Mouse (Mus musculus) c-Kit-positive CD71-positive TER-119-negative erythroid progenitor cells, embryonic 14.5 days (primary cell): ENCODE measurements around the gene Gm29776.
A peak's percentile ranks its signal among the peaks of the same experiment; 100 is the strongest.

ENCODE experiments used
- DNase-seq: peaks from one replicate; pipeline ENCODE4 v3.0.0-alpha.2; 2013; ENCODE audit warnings: low read depth

Gene Gm29776

DNA sequence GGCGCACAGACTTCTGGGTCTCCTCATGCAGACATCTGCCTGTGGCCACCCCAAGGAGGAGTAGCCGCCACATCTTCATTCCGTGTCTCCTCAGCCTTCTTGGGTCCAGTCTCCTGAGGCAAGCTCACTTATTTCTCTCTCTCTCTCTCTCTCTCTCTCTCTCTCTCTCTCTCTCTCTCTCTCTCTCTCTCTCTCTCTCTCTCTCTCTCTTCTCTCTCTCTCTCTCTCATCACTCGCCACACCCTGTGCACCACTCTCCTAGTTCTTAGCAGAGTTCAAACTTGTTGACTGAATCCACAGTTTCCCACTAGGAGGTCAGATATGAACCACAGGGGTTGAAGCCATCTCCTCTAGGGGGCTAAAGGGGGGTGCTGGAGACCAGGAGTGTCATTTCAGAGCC lies at the start of gene Gm29776:
Gene Gm29776 (minus strand): TSS at position 101 of the 400 bp plus-strand sequence.
- DNase-seq, result no peak

DNA sequence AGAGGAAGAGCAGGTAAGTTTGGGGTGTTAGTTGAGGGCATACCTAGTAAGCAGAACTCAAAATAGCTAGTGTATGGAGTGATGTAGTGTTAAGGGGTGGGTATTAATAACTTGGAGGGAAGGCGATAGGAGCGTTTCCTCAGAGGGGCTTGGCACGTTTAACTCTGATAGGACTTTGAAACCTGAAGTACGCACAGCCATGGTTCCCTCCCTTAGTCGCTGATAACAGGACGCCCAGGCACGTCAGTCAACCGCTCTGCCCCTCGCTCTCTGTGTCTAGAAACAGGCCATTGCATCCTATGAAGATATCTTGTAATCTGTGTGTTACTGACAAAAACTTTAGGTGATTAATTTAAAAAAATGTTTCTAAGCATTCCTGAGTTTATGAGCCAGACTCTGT lies 47.4 kb upstream of the Gm29776 start:
- peak; percentile 39 for DNase-seq

DNA sequence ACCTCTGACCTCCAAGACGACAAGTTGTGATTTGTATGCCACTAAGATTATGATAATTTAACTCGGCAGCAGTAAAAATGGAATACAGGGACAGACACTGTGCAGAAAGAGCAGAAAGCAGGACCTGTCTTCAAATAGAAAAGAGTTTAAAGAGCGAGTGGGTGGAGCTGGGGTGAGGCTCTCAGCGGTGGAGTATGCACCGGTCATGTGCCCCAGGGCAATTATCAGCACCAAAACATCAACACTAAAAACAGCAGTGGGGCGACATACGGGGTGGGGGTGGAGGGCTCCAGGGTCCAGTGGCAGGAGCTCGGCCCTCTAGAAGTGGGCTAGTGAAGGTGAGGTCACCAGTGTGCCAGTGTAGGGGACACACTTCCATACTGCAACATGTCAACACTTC lies 45.8 kb upstream of the Gm29776 start:
- no peak for DNase-seq

DNA sequence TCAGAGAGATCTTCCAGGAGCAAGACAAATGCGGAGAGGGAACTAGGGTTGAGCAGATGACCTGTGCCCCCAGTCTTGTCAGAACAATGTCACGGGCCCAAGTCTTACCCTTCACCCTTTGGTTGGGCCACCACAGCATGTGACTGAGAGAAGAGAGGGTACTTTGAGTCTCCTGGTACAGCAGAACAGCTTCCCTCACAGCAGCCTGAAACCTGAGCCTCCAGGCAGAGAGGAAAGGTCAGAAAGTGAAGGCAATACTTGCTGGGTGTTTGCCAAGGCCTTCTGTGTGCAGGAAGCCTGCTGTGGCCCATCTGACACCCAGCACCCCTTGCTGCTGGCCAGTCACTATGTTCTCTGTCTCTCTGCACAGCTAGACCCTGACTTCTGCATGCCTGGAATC lies 43.7 kb upstream of the Gm29776 start:
- DNase-seq, result no peak

DNA sequence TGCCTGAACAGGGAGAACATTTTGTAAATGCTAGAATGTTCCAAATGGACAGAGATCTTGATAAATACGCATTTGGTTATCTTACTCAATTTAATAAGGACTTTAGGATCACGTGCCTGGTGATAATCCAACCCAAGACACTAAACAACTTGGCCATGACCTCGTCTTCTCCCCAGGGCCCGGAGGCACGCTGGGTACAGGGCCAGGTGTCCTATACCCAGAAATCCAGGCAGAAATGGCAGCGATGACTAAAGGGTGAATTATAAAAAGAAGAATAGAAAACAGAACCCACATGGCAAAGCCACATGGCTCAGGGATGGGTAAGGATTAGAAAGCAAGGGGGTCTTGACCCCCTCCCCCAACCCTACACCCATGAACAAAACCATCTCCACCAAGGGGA lies 43.1 kb upstream of the Gm29776 start:
- DNase-seq, result no peak

DNA sequence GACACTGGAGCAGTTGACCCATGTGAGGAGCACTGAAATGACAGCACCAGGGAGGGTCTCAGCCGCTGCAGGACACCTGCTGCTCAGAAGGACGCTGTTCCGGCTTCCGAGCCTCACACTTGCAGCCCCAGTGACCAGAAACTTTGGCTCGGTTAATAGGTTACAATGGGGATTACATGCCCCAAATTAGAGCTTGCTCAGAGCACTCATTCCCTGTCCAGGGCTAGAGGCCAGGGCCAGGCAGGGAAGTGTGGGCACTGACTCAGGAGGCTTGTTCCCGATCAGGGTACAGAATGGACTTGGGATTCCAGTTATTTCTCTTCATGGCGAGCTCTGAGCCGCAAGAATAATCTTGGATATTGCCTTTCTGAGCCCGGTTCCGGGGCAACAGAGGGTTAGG lies 39.0 kb upstream of the Gm29776 start:
- no peak for DNase-seq

DNA sequence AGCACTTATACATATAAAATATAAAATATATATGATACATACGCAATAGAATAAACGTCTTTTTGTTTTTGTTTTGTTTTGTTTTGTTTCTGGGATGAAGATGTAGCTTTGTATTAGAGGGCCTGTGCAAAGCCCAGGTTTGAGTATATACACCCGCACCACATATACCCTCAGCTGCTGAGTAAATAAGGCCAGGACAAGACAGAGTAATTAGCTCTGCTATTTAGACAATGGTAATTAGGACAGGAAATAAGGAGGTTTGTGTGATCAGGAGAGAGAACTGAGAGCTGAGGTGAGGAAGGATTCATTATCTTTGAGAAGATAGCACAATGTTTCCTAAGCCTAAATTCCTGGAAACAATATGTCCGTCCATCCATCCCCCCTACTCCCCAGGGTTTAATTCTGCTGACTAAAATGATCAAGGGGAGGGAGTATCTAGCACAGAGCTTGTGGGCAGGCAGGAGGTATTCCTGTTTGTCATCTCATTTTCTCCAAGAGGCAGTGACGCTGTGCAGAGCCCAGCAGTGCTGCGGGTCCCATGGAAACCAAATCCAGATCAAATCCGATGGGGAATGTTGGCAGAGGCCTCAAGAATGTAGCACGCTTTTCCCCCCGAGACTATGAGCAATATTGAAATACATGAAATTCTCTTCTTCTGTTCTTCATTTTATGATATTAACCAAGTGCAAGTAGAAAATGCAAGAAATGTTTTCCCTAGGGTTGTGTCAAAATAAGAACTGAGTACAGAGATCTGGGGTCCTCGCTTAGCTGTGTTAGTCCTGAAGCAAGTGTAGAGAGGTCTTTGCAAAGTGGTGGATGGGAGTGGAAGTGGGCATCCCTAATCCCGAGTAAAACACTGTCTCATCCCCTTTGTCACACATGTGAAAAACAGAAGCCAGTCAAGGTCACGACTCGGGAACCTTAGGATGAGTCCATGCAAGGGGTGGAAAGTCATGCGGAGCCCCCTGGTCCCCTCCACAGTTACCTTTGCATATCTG lies 38.2 kb upstream of the Gm29776 start:
- DNase-seq, result no peak

DNA sequence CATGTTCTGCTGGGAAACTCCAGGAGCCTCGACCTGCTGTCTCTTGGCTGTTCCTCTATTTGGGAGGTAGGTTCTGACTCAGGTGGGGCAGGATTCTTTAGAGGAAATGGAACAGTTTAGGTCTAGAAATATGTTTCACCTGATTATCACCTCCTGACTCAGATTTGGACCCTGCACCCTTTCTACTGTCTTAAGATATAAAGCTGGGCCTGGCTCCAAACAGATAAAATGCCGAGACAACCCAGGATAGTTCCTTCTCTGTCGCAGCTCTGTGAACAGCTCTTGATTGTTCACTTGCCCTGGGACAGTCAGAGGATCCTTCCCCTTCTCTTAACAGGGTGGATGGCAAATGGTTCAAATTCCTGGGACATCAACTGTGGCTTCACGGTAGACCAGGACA lies 36.6 kb upstream of the Gm29776 start:
- DNase-seq, result no peak

DNA sequence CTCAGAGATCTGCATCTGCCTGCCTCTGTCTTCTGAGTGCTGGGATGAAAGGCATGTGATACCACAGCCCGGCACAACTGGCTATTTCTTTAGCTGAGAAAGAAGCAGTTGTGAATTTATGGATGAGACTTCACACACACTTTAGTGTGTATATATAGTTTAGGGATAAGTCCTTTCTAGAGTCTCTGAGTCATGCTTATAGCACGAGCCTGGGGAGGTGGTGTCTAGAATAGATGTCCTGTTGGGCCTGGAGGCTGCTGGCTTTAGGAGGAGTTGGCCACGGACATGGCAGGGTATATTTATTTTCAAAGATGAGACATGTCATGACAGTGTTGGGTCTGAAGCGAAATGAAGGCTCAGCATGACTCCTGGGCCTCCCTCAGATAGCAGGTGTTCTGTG lies 35.4 kb upstream of the Gm29776 start:
- DNase-seq, result no peak

DNA sequence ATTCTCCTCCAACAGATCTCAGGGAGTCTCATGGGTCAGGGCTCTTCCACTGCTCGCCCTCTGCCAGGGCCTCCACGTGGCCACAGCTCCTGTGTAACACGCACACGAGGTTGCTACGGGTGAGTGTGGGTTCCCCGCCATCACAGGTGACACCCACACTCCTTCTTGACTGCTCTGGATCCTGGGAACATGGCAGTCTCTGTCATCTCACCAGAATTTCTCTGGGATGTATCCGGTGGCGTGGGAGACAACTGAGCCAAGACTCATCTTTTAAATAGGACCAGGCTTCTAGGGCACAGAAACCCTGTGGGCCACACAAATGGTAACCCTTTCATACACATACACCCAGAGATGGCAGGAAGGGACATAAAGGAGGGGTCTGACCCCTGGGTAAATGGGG lies 33.6 kb upstream of the Gm29776 start:
- no peak for DNase-seq

DNA sequence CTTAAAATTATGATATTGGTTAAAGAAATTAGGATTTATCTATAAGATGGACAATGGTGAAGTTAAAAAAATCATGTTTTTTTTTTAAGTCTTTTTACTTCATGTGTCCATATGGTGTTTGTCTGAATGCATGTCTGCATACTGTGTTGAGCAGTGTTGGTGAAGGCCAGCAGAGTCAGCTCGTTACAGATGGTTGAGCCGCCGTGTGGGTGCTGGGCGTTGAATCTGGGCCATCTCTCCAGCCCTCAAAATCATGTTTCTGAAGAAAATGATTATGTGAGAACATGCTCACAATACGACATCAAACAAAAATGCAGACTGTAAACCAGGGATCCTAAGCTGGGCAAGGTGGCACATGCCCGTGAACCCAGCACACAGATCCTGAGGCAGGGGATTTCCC lies 31.7 kb upstream of the Gm29776 start:
- DNase-seq, result no peak

DNA sequence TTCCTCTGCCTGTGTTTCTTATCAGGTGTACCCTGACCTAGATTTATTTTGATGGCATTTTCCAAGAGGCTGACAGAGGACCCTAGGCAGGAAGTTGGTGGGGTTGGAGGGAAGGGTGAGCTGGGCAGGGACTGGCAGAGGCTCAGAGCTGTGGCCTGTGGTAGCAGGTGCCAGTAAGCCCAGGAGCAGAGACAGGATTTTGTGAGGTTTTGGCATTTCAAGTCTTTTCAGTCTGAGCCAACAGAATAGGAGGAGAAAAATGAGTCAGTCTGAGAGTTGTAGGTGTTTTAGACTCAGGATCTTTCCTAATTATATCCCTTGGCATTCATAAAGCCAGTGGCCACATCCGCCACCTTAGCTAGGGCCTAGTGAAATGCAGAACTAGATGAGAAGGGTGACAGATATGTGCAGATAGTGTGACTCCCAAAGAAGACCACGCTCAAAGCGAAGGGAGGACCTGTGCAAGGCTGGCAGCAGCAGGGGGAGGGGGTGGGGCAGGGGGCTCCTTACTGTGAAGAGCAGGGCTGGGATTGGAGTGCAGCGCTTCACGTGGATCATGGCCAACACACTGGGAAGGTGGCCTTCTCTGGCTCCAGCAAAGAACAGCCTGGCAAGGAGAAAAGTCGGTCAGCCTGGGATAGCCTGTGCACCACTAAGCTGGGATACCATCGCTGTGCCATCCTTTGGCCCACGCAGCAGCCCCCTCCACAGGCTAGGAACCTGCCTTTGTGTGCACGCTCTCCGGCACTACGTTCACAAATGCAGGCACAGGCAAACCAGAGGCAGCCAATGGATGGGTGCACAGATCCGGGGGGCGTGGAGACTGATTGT lies 30.4 kb upstream of the Gm29776 start:
- DNase-seq, result no peak

DNA sequence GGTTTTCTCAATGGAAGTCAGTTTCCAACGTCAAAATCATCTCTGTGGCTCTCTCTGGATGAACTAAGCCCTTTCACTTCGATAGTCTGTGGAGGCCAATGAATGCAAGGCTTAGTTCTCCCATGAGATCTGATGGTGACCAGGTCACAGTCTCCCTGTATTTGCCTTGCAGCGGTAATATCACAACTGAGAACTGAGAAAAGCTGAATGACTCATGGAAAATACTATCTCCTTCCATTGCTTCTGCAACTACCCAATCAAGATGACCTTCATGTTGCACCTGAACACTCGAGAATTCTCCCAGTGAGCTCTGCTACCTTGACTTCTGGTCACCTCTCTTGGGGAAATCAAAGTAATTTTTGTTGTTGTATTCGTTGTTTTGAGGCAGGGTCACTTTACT lies 28.9 kb upstream of the Gm29776 start:
- no peak for DNase-seq

DNA sequence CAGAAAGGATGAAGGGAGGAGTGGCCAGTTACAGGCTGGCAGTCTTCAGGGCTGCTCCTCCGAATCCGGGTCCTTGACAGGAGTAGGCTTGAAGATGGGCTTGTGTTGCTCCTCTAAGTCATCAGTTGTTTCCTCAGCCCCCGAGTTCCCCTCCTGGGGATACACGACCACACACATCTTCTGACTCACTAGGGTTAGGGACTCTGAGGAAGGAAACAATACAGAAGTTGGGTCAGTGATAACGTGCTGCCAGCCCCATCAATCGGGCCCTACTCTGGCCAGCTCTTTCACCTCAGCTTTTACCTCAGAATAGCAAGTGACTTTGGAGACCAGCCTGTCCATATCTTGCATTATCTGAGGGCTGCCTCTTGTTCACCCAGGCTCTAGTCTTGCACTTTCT lies 25.4 kb upstream of the Gm29776 start:
- no peak for DNase-seq

DNA sequence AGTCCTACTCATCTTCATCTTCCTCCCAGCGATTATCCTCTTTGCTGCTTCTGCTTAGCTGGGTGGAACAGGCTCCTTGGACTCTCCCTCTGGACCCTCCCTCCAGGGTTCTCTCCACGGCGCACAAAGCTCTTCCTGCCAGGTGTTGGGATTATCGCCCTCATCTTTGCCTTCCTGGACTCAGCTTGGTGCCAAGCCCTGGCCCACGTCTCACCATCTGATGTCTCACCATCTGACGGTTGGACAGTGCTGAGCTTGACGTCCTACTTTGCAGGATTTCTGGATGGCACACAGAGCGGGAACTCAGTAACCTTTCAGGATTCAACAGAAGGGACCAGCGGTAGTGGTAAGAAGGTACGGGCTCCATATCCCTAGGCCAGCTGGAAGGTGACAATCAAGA lies 23.1 kb upstream of the Gm29776 start:
- DNase-seq, result no peak

DNA sequence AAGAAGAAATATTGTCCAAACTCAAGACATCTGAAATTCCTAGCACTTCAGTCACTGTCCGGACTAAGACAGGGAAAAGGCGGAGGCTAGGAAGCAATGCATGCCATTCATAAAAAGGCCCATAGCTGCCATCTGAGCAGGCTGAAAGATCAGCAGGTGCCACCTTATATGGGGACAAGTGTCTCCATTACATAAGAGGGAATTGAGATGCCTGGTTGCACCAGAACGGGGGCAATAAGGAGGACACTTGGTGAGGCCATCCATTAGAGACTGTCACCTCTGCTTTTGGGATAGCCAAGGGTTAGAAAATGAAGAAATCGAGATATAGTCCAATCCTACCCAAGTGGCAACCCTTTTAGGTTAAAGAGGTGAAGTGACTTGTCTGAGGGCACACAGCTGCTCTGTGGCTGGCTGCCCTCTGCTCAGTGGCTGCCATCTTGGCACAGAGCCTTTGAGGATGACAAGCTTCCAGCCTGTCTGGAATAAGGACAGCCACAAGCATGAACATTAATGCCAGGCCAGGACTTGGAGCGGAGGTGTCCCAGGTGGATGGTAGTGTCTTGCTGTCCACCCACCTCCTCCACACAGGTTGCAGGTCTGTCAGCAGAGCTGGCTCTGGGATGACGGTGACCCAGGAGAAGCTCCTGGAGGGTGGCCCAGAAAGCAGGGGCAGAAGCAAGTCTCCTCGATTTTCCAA lies 22.2 kb upstream of the Gm29776 start:
- DNase-seq, result no peak

DNA sequence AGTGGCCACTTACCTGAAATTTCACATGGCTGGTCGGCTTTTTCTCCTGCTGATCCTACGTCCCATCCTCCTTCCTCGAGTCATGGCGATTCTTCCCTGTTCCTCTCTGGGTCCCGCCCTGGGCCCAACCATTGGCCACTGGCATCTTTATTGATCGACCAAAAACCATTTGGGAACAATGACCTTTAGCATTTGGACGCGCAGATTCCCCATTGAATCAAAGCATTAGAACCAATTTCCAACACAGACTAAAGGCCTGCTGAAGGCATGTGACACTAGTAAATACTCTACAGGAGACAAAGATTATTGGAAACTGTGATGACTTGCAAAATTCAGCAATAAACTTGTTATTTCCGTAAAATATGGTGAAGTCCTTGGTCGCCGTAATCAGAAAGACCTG lies 21.4 kb upstream of the Gm29776 start:
- DNase-seq, result no peak

DNA sequence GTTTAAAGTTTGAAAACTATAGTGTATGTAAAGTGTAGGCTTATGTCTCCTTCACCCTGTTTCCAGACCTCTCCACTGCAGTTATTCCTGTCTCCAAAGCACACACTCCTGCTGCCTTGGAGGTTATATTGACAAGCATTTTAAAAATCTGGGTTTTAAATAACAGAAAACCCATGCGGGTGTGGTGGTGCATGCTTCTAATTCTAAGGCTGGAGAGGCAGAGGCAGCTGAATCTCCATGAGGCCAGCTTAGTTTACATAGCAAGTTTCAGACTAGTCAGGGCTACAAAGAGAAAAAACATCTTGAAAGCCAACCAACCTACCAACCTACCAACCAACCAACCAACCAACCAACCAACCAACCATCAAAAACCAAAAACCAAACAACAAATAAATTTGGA lies 16.8 kb upstream of the Gm29776 start:
- DNase-seq, result no peak

DNA sequence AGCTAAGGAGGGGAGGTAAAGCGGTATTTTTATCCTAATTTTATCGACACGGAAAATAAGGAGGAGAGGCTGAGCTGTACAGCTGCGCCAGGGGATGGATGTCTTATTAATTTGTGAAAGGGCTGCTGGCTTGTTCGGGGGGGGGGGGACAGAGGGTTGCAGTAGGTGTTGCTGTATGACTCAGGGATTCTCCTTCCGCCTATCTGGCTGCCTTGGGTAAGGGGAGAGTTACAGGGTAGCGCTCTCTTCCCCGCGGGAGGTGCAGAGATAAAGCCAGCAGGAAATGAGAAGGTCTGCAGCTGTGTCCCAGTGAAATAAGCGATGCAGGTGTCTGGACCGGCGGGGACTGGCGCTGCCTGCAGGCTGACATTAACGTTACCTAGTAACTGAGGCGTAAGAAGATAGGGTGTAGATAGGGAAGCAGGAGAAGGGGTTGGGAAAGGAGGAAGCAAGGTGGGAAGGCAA lies 16.0 kb upstream of the Gm29776 start:
- DNase-seq, result no peak

DNA sequence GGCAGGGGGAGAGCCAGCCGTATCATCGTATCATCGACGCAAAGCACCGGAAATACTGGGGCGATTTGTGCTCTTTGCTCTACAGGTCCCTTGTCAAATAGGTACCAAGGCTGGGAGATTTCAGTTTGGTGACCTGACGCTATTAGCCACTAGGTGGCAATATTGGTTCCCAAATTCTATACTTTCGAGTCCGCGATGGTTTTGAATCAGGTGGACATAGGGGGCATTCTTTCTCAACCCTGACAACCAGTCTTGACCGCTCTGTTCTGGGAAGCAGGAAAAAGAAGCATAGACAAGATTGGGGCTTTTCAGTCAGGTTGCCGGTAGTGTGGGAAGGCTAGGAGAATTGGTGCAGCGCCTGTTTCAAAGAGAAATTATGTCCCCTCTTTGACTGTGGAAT lies 15.5 kb upstream of the Gm29776 start:
- peak; percentile 80 for DNase-seq

DNA sequence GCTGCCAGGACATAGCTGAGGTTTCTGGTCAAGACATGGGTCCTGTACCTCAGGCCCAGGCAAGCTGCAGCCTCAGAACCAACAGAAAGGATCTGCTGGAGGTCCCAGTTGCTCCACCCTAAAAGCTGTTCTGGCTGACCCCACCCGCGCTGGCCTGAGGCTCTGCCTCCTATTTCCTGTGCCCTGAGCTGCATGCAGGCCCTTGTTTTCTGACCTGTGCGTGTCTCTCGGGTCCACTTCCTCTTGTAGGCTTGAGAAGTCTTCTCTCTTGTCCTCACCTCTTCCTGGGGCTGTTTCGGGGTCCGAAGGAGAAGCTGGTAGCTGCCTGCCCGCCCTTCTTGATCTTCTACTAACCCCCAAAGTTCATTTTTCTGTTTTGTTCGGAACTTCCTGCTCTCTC lies 14.2 kb upstream of the Gm29776 start:
- DNase-seq, result no peak

DNA sequence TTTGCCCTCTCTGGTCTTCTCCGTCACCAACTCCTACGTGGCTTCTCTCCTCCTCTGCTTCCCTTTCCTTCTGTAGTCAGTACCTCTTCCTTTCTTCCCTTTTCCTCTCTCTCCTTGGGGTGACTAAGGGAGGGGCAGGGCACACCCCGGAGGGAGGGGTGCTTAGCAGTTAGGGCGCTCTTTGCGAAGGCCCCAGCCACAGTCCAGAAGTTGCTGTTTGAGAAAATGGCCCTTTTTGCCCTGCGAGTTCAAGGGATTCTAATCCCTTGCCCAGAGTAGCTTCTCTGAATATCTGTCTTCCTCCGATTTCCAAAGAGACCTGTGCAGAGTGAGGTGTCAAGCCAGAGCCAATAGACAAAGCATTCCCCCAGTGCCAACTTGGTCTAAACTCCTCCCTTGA lies 13.4 kb upstream of the Gm29776 start, which contains the start of gene Cebpe:
Gene Cebpe (minus strand): TSS at position 101 of the 400 bp plus-strand sequence.
- no peak for DNase-seq
